Mouse (Mus musculus) gastrocnemius, adult 2 months (tissue): ENCODE measurements at regions not wholly inside any gene's neighbourhood (a gene's known extent, or its start where the extent isn't known, plus 50 kb on each side); places are given as distances from the start of the nearest gene placed in this dataset.
A peak's percentile ranks its signal among the peaks of the same experiment; 100 is the strongest.
"Not testable (repeated sequence)": the region's sequence is repeated elsewhere in the genome, so short reads cannot be mapped to it uniquely, and the experiment has no call there.

ENCODE experiments used
- DNase-seq: peaks from one replicate; pipeline ENCODE4 v3.0.0; 2022
- H3K27ac ChIP-seq: fragments of 200-600 bp; 2 replicates; pipeline ENCODE4 v1.8.1; 2022; ENCODE audit warnings: mild to moderate bottlenecking
- H3K4me3 ChIP-seq: fragments of 200-600 bp; 2 replicates; pipeline ENCODE4 v1.8.1; 2022; ENCODE audit warnings: mild to moderate bottlenecking, moderate library complexity
- CTCF ChIP-seq: fragments of 200-600 bp; IDR thresholded peaks from 2 replicates; pipeline ENCODE4 v1.8.1; 2022; ENCODE audit warnings: antibody characterized with exemption, mild to moderate bottlenecking, moderate library complexity
- intact Hi-C: fragments of 180-260 bp; cut with DNase I; formaldehyde crosslinking; loops from one replicate; pipeline ENCODE4 v1.15.1; 2025

- no peak for TF ChIP-seq CTCF
- intact Hi-C loops, result no loop called here
- DNase-seq, result no peak
- no peak overlapping the region for H3K4me3 ChIP-seq
- no peak overlapping the region for H3K27ac ChIP-seq
Observed at GRCm38 (mm10) chr6:67787091-67787765, 251.6 kb upstream of the Tacstd2 start.

GRCm38 (mm10) chr6:67778883-67779282 is 243.3 kb upstream of the Tacstd2 start:
- Histone ChIP-seq H3K27ac (no peak overlapping the region), H3K4me3 (no peak overlapping the region)
- intact Hi-C loops, result no loop called here
- no peak for TF ChIP-seq CTCF
- DNase-seq, result no peak

DNA sequence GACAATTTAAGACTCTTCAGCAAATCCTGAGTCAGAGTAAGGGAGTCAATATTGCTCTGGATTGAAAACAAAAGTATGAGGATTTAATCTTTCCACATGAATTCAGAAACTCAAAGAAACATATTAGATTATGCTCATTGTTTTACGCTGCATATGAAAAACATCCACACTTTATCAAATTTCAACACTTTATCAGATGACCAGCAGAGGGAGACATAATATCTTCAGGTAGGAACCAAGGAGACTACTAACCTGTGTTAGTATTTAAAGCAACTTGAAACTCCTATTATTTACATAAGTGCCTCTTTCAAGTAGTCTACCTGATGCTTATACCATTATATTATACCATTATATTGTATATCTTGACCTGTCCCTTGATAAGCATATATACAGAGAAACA is 218.5 kb upstream of the Tacstd2 start:
- intact Hi-C loops, result not testable (repeated sequence)

DNA sequence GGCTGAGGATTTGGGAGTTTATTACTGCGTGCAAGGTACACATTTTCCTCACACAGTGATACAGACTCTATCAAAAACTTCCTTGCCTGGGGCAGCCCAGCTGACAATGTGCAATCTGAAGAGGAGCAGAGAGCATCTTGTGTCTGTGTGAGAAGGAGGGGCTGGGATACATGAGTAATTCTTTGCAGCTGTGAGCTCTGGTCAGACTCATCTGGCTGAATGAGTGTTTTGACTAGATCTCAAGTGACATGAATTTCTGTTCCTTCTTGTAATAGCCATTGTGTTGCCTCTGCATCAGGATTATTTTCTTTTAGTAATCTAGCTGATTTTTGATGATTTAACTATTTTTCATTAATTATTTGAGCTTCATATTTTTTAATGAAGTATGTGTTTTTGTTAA is 190.0 kb upstream of the Tacstd2 start:
- DNase-seq, result no peak
- no peak overlapping the region for H3K27ac ChIP-seq
- no peak overlapping the region for H3K4me3 ChIP-seq
- intact Hi-C loops, result no loop called here
- TF ChIP-seq CTCF, result no peak

More for the DNA sequence above, 218.5 kb upstream of the Tacstd2 start:
- not testable (repeated sequence) for H3K4me3 ChIP-seq, H3K27ac ChIP-seq, DNase-seq

GRCm38 (mm10) chr6:67698952-67699351 is 163.4 kb upstream of the Tacstd2 start:
- H3K27ac ChIP-seq, intact Hi-C loops, H3K4me3 ChIP-seq, DNase-seq: not testable (repeated sequence)
- TF ChIP-seq CTCF, result peak; percentile 38

GRCm38 (mm10) chr6:67690997-67691396 is 155.4 kb upstream of the Tacstd2 start:
- intact Hi-C loops, H3K27ac ChIP-seq, H3K4me3 ChIP-seq: not testable (repeated sequence)
- DNase-seq, result peak; percentile 16

- intact Hi-C loops, H3K4me3 ChIP-seq, DNase-seq: not testable (repeated sequence)
Observed at GRCm38 (mm10) chr6:67683105-67683504, 147.5 kb upstream of the Tacstd2 start.

GRCm38 (mm10) chr6:67681641-67682040 is 146.0 kb upstream of the Tacstd2 start:
- H3K4me3 ChIP-seq, DNase-seq, intact Hi-C loops, H3K27ac ChIP-seq: not testable (repeated sequence)

More at GRCm38 (mm10) chr6:67683105-67683504, 147.5 kb upstream of the Tacstd2 start:
- H3K27ac ChIP-seq, result not testable (repeated sequence)

- H3K27ac ChIP-seq, H3K4me3 ChIP-seq, intact Hi-C loops: not testable (repeated sequence)
Observed at GRCm38 (mm10) chr6:67679106-67679505, 143.5 kb upstream of the Tacstd2 start.

GRCm38 (mm10) chr6:67674717-67675116 is 139.1 kb upstream of the Tacstd2 start:
- H3K4me3 ChIP-seq, intact Hi-C loops, DNase-seq, H3K27ac ChIP-seq: not testable (repeated sequence)

More at GRCm38 (mm10) chr6:67679106-67679505, 143.5 kb upstream of the Tacstd2 start:
- not testable (repeated sequence) for DNase-seq

- H3K27ac ChIP-seq, intact Hi-C loops, DNase-seq, H3K4me3 ChIP-seq: not testable (repeated sequence)
Observed at GRCm38 (mm10) chr6:67673316-67673715, 137.7 kb upstream of the Tacstd2 start.

GRCm38 (mm10) chr6:67668073-67668472 is 132.5 kb upstream of the Tacstd2 start:
- intact Hi-C loops, DNase-seq, H3K4me3 ChIP-seq, H3K27ac ChIP-seq: not testable (repeated sequence)

GRCm38 (mm10) chr6:67631617-67632016 is 96.0 kb upstream of the Tacstd2 start:
- DNase-seq, result no peak
- Histone ChIP-seq H3K4me3 (no peak overlapping the region), H3K27ac (no peak overlapping the region)
- no peak for TF ChIP-seq CTCF
- intact Hi-C loops, result no loop called here

- intact Hi-C loops, result no loop called here
- H3K4me3 ChIP-seq, result no peak overlapping the region
- H3K27ac ChIP-seq, result no peak overlapping the region
- no peak for TF ChIP-seq CTCF
- DNase-seq, result no peak
Observed at GRCm38 (mm10) chr6:67610402-67610801, 74.8 kb upstream of the Tacstd2 start.

DNA sequence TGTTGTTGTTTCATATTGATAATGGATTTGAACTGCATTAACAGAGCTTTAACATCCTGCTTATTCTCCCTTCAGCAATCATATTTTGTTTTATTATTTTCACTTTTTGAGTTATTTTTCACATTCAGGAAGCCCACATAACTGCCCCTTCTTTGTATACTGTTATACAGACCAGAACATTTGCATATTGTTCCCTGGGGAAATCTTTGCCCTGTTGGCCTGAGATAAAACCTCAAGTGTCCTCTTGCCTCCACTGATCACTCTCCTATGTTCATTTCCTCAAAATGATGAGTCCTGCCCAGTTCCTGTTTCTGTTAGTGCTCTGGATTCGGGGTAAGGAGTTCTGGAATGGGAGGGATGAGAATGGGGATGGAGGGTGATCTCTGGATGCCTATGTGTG is 73.9 kb upstream of the Tacstd2 start:
- DNase-seq, H3K27ac ChIP-seq, intact Hi-C loops, H3K4me3 ChIP-seq: not testable (repeated sequence)
